Mouse (Mus musculus) B cell, adult (primary cell): Measurements from ENCODE around the gene Ezh2. TPM values are rescaled to one million over a fixed set of nuclear protein-coding genes. Genes with fewer than 3 reads are reported as not detected.

ENCODE experiments used
- total RNA-seq: library from RNA; stranded (reverse); gene quantifications from 4 replicates; pipeline ENCODE4 v1.2.4, GENCODE M21; 2023; ENCODE audit not compliant: inconsistent age

Ezh2 gene
- total RNA-seq: 32.2 to 43.5 TPM (median 35.1 TPM) in 4 replicates

GRCm38 (mm10) chr6:47594926-47595623 lies at the start of gene Ezh2:
Gene Ezh2 (minus strand): TSS chr6:47595341.

Other genes with a start within 250 kb of the Ezh2 start
- 98.6 to 124 TPM (median 116 TPM) in 4 replicates for gene Cul1, start 141.9 kb downstream of the Ezh2 start, total RNA-seq
- gene Pdia4, start 218.1 kb upstream of the Ezh2 start, total RNA-seq: 216 to 266 TPM (median 226 TPM) in 4 replicates
- gene Zfp786, start 235.5 kb upstream of the Ezh2 start, total RNA-seq: 0.16 to 0.21 TPM in 2 of 4 replicates, not detected in the others
- gene Zfp398, start 240.3 kb upstream of the Ezh2 start, total RNA-seq: 28.0 to 29.5 TPM (median 29.0 TPM) in 4 replicates